Mouse (Mus musculus): Measurements from ENCODE around the gene Taar3.

- TF ChIP-seq CTCF (IDR thresholded peaks at IDR 0.05; ENCODE audit: borderline replicate concordance, control insufficient read depth, extremely low read depth, insufficient read depth, low read length, poor library complexity) (no peak), POLR2A (IDR thresholded peaks at IDR 0.05; ENCODE audit: control insufficient read depth, extremely low read depth, insufficient read depth, low read length, poor library complexity) (no peak)
Observed at GRCm38 (mm10) chr10:23959071-23959470, 9.7 kb downstream of the Taar3 start.
